Mouse (Mus musculus) stomach, postnatal 0 days (tissue): Measurements from ENCODE around the gene Mybpc2. TPM values are rescaled to one million over a fixed set of nuclear protein-coding genes. Genes with fewer than 3 reads are reported as not detected.

Experiments
- ATAC-seq: fragments of 200-750 bp; cut with Nextera tagmentation; 2 replicates; pipeline ENCODE4 v1.8.0; 2017; ENCODE audit not compliant: low FRiP score, low TSS enrichment
- DNase-seq: peaks from one replicate; pipeline ENCODE4 v3.0.0-alpha.2; 2016; ENCODE audit warnings: low spot score
- H3K27ac ChIP-seq: fragments of 300-500 bp; sonication (generic); replicated peaks from 2 replicates; pipeline ENCODE4 v1.5.1; 2014; ENCODE audit warnings: mild to moderate bottlenecking, control low read depth
- H3K27me3 ChIP-seq: fragments of 300-500 bp; sonication (generic); 2 replicates; pipeline ENCODE4 v1.6.1; 2014; ENCODE audit warnings: low read length; ENCODE audit not compliant: control insufficient read depth, insufficient read depth
- H3K36me3 ChIP-seq: fragments of 300-500 bp; sonication (generic); 2 replicates; pipeline ENCODE4 v1.6.1; 2014; ENCODE audit warnings: low read length, mixed read lengths; ENCODE audit not compliant: control insufficient read depth, insufficient read depth
- H3K4me1 ChIP-seq: fragments of 300-500 bp; sonication (generic); replicated peaks from 2 replicates; pipeline ENCODE4 v1.6.1; 2014; ENCODE audit warnings: antibody characterized with exemption; ENCODE audit not compliant: control insufficient read depth, insufficient read depth
- H3K4me2 ChIP-seq: fragments of 300-500 bp; sonication (generic); replicated peaks from 2 replicates; pipeline ENCODE4 v1.6.1; 2014; ENCODE audit warnings: low read depth, mild to moderate bottlenecking, control low read depth, moderate library complexity
- H3K4me3 ChIP-seq: fragments of 300-500 bp; sonication (generic); 2 replicates; pipeline ENCODE4 v1.5.1; 2014; ENCODE audit warnings: low read depth, low read length, control low read depth
- H3K9ac ChIP-seq: fragments of 300-500 bp; sonication (generic); 2 replicates; pipeline ENCODE4 v1.6.1; 2014; ENCODE audit warnings: mild to moderate bottlenecking, low read length, control low read depth, mixed read lengths
- H3K9me3 ChIP-seq: fragments of 300-500 bp; sonication (generic); 2 replicates; pipeline ENCODE4 v1.6.1; 2016; ENCODE audit warnings: low read length; ENCODE audit not compliant: control insufficient read depth
- CTCF ChIP-seq: IDR thresholded peaks from 2 replicates; pipeline ENCODE4 v1.5.1; 2016; ENCODE audit warnings: antibody characterized with exemption, low read depth, mild to moderate bottlenecking, moderate library complexity
- EP300 ChIP-seq: optimal IDR thresholded peaks from 2 replicates; pipeline ENCODE3; 2016; ENCODE audit warnings: antibody characterized with exemption
- WGBS: fragments of 180-500 bp; shearing (Covaris S2); extraction: QIAGEN DNeasy Blood & Tissue Kit; methylation state at CpG from one replicate; pipeline ENCODE4 v1.1.7; 2014; 5-methylcytosine and 5-hydroxymethylcytosine counted together
- polyA plus RNA-seq: library from polyadenylated mRNA; unstranded; fragments of >200 nt; fragmentation: Nextera tagmentation; extraction: Ambion mirVana; gene quantifications from 2 replicates; pipeline ENCODE4 v1.2.1, GENCODE M21; 2015

Mybpc2 gene
- polyA plus RNA-seq, 1 experiment from 2014 or later: 0.32 TPM

DNA sequence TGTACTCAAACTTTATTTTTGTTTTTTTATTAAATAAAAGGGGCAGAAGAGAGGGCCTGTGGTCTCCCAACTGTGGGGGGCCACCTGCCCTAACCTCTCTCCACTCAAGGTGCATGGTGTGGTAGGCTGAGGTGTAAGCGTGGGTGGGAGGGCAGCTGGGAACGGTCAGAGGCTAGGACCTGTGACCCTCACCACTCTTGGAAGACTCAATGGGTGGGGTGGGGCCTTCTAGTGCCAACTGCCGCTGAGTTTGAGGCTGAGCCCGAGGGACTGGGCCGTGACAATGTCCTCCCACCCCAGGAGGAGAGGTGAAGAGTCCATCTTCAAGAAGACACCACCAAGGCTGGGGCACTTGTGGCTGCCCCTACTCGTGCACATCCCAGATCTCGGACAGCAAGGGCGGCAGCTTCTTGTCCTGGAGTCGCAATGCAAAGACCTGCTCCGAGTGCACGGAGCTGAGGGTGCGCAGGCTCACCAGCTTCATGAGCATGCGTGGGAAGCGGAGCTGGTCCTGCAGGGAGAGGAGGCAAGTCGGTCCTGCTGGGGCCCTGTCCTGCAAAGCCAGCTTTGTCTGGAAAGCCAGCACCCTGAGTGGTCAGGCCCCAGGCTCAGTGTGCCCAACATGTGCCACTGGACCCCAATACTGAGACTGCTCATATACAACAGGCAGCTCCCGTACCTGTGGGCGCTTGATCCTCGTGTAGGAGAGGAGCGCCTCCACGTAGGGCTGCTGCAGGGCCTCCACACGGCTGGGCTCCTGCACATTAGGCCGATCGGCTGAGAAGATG lies 25.4 kb upstream of the Mybpc2 start:
- H3K27me3 ChIP-seq: no peaks in the 10 kb centered on the region
- no peak overlapping the region for H3K4me3 ChIP-seq
- WGBS: 93% methylated on average over 23 of the region's 23 CpGs
- no peaks in the 10 kb centered on the region; the same call in 1 of the 2 replicates for H3K4me1 ChIP-seq
- no peak for ATAC-seq
- peaks cover 23% of the 10 kb centered on the region for H3K36me3 ChIP-seq
- H3K4me2 ChIP-seq: no peak overlapping the region
- H3K27ac ChIP-seq: no peak overlapping the region
- no peak for TF ChIP-seq EP300
- no peak for TF ChIP-seq CTCF
- H3K9ac ChIP-seq: no peak overlapping the region
- DNase-seq: no peak
- H3K9me3 ChIP-seq: no peaks in the 10 kb centered on the region

- Histone ChIP-seq H3K4me1 (no peaks in the 10 kb centered on the region; the same call in 1 of the 2 replicates), H3K9me3 (no peaks in the 10 kb centered on the region), H3K4me2 (peak within 1 kb of the TSS; percentile 75), H3K27ac (peak within 1 kb of the TSS; percentile 71), H3K27me3 (no peaks in the 10 kb centered on the region), H3K9ac (peak within 1 kb of the TSS; percentile 59), H3K4me3 (peak within 1 kb of the TSS; percentile 60), H3K36me3 (peaks cover 23% of the 10 kb centered on the region)
- TF ChIP-seq CTCF (peak; percentile 99), EP300 (no peak)
- ATAC-seq: peak; percentile 95
- WGBS: under 1% methylated on average over 43 of the region's 43 CpGs
- peak; percentile 100 for DNase-seq
Observed at GRCm38 (mm10) chr7:44548497-44549087, 24.1 kb upstream of the Mybpc2 start, which contains the start of gene Pold1. Gene Pold1, minus strand, starts transcription at chr7:44548849.

GRCm38 (mm10) chr7:44547725-44548124 lies 23.3 kb upstream of the Mybpc2 start:
- DNase-seq (no peak), ATAC-seq (no peak)
- WGBS: 19% methylated on average over 5 of the region's 5 CpGs
- TF ChIP-seq CTCF (no peak), EP300 (no peak)
- peak overlapping the region; percentile 75 for H3K4me2 ChIP-seq
- H3K27me3 ChIP-seq: no peaks in the 10 kb centered on the region
- H3K4me1 ChIP-seq: no peaks in the 10 kb centered on the region; the same call in 1 of the 2 replicates
- H3K36me3 ChIP-seq: peaks cover 23% of the 10 kb centered on the region
- H3K9ac ChIP-seq: no peak overlapping the region; the same call in 1 of the 2 replicates
- H3K4me3 ChIP-seq: peak overlapping the region; percentile 60
- H3K27ac ChIP-seq: no peak overlapping the region
- H3K9me3 ChIP-seq: no peaks in the 10 kb centered on the region

- Histone ChIP-seq H3K27me3 (no peaks in the 10 kb centered on the region), H3K4me1 (no peaks in the 10 kb centered on the region; the same call in 1 of the 2 replicates), H3K4me3 (no peak overlapping the region; the same call in 1 of the 2 replicates), H3K27ac (no peak overlapping the region), H3K9me3 (no peaks in the 10 kb centered on the region), H3K36me3 (peaks cover 23% of the 10 kb centered on the region), H3K9ac (no peak overlapping the region), H3K4me2 (no peak overlapping the region)
- DNase-seq (no peak), ATAC-seq (no peak)
- TF ChIP-seq EP300 (no peak), CTCF (no peak)
- 92% methylated on average over 13 of the region's 13 CpGs for WGBS
Observed at GRCm38 (mm10) chr7:44547041-44547440, 22.6 kb upstream of the Mybpc2 start.

DNA sequence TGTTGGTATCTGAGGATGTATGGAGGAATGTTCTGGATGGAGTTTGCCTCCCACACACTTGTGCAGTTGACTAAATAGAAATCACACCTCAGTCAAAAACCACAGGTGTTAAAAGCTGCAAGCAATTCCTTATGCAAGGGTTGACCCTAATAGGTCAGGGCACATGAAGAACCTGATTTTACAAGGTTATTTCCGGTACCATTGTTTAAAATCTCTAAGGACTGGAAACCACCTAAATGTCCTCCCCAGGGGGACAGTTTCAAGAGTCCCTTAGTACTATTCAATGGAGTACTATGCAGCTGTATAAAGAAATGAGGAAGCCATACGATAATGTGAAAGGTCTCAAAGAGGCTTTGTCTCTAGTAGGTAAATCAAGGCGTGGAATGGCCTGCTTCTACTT lies 21.8 kb upstream of the Mybpc2 start:
- no peaks in the 10 kb centered on the region for H3K9me3 ChIP-seq
- 93% methylated on average over 3 of the region's 3 CpGs for whole genome bisulfite sequencing

More for the DNA sequence above, 21.8 kb upstream of the Mybpc2 start:
- Histone ChIP-seq H3K27ac (no peak overlapping the region), H3K36me3 (peaks cover 15% of the 10 kb centered on the region), H3K4me3 (no peak overlapping the region), H3K9ac (no peak overlapping the region), H3K4me1 (no peaks in the 10 kb centered on the region; the same call in 1 of the 2 replicates), H3K4me2 (no peak overlapping the region), H3K27me3 (no peaks in the 10 kb centered on the region)
- no peak for DNase-seq
- no peak for TF ChIP-seq CTCF
- no peak for TF ChIP-seq EP300
- no peak for ATAC-seq
